Mouse (Mus musculus) brown adipose tissue, adult 24 weeks (tissue): Measurements from ENCODE around the gene Cpt1b. TPM values are rescaled to one million over a fixed set of nuclear protein-coding genes. Genes with fewer than 3 reads are reported as not detected.
A peak's percentile ranks its signal among the peaks of the same experiment; 100 is the strongest.

Experiments
- H3K27ac ChIP-seq: fragments of 200-500 bp; replicated peaks from 2 replicates; pipeline ENCODE4 v1.5.1; 2012; ENCODE audit warnings: low read depth, mild to moderate bottlenecking, low read length
- H3K4me1 ChIP-seq: fragments of 200-500 bp; 2 replicates; pipeline ENCODE4 v1.6.1; 2012; ENCODE audit warnings: low read length, mixed read lengths; ENCODE audit not compliant: control insufficient read depth, insufficient read depth, insufficient read length
- H3K4me3 ChIP-seq: fragments of 200-500 bp; 2 replicates; pipeline ENCODE4 v1.5.1; 2012; ENCODE audit warnings: low read depth, mild to moderate bottlenecking, low read length, moderate library complexity; ENCODE audit not compliant: insufficient read depth
- polyA plus RNA-seq: library from polyadenylated mRNA; stranded (reverse); fragments of >200 nt; gene quantifications from 2 replicates; pipeline ENCODE4 v1.2.4, GENCODE M21; 2012; ENCODE audit not compliant: missing spikeins, insufficient read depth, insufficient read length

The Cpt1b gene
- polyA plus RNA-seq, 1 experiment: 455 TPM

DNA sequence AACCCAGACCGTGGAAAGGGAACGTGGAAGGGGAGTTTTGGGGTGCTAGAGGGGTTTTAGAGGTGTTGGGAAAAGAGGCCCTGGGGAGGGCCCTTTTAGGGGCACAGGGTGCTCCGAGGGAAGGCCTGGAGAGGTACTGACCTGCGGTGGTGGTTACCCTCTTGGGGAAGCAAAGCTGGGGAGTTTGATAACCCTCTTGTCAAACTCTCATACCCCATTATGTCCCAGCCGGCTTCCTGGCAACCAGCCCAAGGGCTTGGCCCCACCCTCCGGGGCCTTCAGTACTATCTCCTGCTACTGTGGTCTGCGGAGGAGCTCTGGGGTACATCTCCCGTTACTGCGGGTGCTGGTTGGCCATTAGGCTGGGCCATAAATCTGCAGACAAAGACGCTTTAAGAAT, 46.2 kb downstream of the Cpt1b start:
- Histone ChIP-seq H3K27ac (peak overlapping the region; percentile 91), H3K4me1 (no peaks in the 10 kb centered on the region; the same call in 1 of the 2 replicates), H3K4me3 (peak overlapping the region; percentile 70)

DNA sequence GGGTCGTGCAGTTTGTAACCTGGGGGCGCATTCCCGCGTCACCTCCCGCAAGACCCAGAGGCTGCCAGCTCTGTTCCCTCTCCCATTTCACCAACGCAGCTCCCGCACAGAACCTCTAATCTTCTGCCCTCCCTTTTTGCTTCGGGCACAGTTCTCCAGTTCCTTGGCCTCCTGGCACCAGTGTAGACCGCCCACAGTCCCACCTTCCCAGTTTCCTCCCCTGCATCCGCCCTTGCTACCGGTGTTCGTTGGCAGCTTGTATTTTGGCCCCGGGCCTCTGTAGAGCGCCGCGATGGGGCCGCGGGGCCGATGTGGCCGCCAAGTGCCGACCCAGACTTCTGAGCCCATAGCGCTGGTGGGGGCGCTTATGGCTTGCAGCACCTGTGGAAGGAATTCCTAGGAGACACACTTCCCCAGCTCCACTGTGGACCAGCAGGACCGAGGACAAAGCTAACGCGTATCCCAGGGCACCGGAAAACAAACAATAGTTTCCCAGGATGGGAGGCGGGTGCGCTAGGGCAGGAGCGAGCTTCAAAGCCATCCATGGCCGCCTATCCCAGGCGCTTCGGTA, 46.7 kb downstream of the Cpt1b start, which contains the start of gene Odf3b:
Gene Odf3b, minus strand, starts transcription at position 452 of the 571 bp plus-strand sequence.
- H3K27ac ChIP-seq: peak within 1 kb of the TSS; percentile 91
- H3K4me1 ChIP-seq: no peaks in the 10 kb centered on the region; the same call in 1 of the 2 replicates
- peak within 1 kb of the TSS; percentile 70 for H3K4me3 ChIP-seq

- Histone ChIP-seq H3K4me3 (peak overlapping the region; percentile 70), H3K4me1 (no peaks in the 10 kb centered on the region; the same call in 1 of the 2 replicates), H3K27ac (peak overlapping the region; percentile 91)
Measured at GRCm38 (mm10) chr15:89377938-89378828, 47.5 kb downstream of the Cpt1b start.

DNA sequence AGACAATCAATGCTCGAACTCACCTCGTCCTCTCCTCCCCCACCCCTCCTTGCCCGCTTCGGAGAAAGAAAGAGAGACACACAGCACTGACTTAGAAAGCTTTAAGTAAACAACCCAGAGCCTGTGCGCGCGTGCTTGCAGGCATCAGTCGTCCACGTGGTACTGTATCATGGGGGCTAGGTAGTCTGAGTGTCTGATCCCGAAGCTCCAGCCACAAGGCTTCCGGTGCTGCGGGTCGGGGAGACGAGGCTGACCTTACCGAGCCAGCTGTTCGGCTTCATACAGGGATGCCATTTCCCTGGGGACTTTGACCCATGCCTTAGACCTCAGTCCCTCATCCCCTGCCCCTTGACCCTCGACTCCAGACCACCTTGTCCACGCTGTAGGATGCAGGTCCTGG, 48.3 kb downstream of the Cpt1b start:
- H3K4me1 ChIP-seq: peaks cover 5% of the 10 kb centered on the region; the same call in 1 of the 2 replicates
- H3K27ac ChIP-seq: no peak overlapping the region
- H3K4me3 ChIP-seq: no peak overlapping the region

DNA sequence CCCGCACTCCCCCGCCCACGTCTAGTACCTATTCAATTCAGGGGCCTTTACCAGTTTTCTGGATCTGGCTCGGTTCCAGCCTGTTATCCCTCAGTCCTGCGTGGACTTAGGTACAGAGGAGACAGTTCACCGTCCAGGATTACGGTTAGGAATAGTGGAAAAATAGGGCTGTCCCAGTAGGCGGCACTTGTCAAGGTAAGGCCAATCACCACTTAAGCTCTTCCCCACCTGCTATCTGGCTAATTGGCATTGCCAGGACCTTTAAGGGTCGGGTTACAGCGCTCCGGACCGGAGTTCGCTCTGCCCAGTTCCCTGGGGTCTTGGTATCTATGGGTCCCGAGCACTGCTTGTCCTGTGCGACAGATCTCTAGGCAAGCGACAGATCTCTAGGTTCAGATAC, 48.7 kb downstream of the Cpt1b start, which contains the start of gene Tymp:
Gene Tymp, minus strand, starts transcription at position 83 of the 400 bp plus-strand sequence.
- no peak within 1 kb of the TSS for H3K27ac ChIP-seq
- H3K4me3 ChIP-seq: no peak within 1 kb of the TSS
- peaks cover 6% of the 10 kb centered on the region; the same call in 1 of the 2 replicates for H3K4me1 ChIP-seq

GRCm38 (mm10) chr15:89376040-89376439, 49.6 kb downstream of the Cpt1b start:
- Histone ChIP-seq H3K4me1 (peaks cover 6% of the 10 kb centered on the region; the same call in 1 of the 2 replicates), H3K4me3 (no peak overlapping the region), H3K27ac (no peak overlapping the region)

DNA sequence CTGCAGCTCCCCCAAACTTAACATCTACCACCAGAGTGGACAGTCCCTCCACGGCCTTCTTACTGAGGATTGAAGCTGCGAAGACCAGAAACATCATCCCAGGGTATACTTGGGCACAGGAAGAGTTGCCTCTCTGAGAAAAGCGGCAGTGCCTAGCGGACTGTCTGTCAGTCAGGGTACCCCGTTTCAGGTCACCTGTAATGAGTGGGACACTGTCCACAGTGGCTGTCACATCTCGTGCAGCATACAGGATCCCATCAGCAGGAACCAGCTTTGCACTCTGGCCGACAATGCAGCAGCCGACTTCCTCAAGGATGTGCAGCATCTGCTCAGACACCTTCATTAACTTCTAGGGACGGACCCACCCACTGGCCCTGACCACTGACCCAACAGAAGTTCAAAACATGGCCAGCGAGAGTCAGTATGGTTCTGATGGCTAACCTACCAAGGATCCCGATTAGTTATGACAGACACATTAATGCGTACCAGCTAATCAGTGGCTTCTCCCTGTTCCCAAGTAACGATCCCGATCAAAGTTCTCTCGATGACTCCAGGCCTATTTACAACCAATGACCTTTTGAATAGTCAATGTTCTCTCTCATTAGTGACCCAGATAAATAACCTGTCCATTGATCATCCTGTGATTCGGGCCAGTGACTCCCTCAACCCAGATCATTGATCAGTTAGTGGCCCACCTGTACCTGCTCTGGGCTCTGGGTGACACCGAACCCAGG, 50.7 kb downstream of the Cpt1b start:
- Histone ChIP-seq H3K27ac (no peak overlapping the region), H3K4me3 (peak overlapping the region; percentile 87; the same call in 1 of the 2 replicates), H3K4me1 (peaks cover 6% of the 10 kb centered on the region; the same call in 1 of the 2 replicates)

DNA sequence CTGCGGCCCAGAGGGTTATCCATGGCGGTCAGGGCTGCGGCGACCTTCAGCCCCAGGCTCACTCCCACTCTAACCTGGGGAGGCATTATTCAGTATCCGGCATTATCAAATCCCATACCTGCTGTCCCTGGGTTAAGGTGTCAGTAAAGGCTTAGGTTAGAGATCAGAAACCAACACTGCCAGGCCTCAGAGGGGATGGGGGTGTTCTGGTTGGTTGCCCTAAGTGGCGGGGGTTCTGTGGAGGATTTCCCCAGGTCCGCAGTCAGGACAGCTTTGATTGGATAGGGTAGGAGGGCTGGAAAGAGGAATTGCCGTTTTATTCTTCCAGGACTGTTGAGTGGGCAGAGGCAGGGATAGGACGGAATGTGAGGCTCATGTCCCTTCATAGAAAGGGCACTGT, 51.3 kb downstream of the Cpt1b start:
- peaks cover 6% of the 10 kb centered on the region; the same call in 1 of the 2 replicates for H3K4me1 ChIP-seq
- peak overlapping the region; percentile 87 for H3K4me3 ChIP-seq
- peak overlapping the region; percentile 25 for H3K27ac ChIP-seq

DNA sequence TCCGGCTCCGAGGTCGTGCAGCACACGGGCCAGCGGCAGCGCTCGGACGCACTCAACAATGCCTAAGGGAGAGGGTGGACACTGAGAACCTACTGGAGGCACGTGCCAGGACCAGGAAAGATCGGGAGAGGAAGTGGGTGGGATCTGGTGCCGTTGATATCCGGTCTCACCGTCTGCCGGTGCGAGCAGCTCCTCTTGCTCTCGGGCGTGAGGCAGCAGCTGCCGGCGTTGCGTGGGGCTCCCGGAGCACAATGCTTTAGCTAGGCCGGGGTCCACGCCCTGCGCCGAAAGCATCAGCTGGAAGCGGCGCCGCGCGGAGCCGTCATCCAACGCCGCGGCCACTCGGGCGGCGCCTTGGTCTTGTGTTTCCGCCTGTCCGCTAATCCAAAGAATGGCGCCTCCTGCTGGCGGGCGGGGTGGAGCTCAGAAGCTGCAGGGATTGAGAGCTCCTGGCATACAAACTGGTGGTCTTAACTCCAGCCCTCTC, 51.9 kb downstream of the Cpt1b start, which contains the start of gene Sco2:
Gene Sco2, minus strand, starts transcription at position 85 of the 487 bp plus-strand sequence.
- peak within 1 kb of the TSS; percentile 94 for H3K27ac ChIP-seq
- H3K4me3 ChIP-seq: peak within 1 kb of the TSS; percentile 87
- peaks cover 6% of the 10 kb centered on the region; the same call in 1 of the 2 replicates for H3K4me1 ChIP-seq

DNA sequence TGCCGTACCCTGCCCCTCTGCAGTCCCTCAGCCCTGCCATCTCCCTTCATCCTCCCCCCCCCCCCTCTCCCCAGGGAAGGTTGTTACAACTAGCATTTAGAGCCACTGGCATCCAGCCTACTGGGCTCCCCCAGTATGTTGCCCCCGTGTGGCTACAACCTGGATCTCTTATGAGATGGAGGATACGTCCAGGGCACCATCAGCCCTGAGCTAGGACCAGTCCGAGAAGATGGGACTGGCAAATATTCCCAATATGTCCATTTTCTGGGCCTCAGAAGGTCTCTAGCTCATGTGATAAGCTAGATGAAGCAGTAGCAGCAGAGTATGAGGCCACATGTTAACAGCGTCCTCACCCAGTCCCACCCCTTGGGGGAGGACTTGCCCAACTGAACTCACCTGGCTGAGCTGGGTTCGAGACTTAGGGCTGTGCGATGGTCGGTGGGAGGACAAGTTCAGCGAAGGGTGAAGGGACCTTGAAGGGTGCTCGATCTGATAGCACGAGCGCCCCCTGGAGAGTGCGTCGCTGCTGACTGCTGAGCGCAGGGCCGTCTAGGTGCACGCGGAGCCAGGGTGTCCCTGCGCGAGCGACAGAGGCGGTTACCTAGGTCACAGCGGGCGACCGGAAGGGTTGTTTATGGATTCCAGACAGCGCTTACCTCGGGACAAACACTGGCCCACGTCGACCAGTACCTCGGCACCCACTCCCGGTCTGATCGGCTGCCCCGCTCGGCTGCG, 52.5 kb downstream of the Cpt1b start:
- Histone ChIP-seq H3K27ac (peak overlapping the region; percentile 94), H3K4me3 (peak overlapping the region; percentile 87), H3K4me1 (peaks cover 6% of the 10 kb centered on the region; the same call in 1 of the 2 replicates)

DNA sequence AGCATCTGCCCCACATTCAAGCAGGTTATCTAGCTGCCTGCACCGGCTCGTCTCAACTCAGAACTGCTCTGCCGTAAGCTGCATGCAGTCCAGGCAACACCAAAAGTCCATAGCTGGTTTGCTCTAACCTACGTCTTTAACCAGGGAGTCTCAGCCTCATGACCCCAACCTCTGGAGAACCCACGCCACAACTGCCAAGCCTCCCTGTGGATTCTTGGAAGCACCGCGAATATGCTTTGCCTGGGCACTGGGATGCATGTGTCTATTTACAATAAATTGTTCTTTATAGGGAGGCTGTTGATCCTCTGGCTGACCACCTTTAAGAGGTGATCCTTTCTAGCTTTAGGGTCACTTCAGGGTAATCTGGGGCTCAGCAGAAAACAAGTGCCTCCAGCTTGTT, 53.1 kb downstream of the Cpt1b start:
- Histone ChIP-seq H3K4me1 (peaks cover 6% of the 10 kb centered on the region; the same call in 1 of the 2 replicates), H3K4me3 (peak overlapping the region; percentile 87), H3K27ac (no peak overlapping the region; the same call in 1 of the 2 replicates)

DNA sequence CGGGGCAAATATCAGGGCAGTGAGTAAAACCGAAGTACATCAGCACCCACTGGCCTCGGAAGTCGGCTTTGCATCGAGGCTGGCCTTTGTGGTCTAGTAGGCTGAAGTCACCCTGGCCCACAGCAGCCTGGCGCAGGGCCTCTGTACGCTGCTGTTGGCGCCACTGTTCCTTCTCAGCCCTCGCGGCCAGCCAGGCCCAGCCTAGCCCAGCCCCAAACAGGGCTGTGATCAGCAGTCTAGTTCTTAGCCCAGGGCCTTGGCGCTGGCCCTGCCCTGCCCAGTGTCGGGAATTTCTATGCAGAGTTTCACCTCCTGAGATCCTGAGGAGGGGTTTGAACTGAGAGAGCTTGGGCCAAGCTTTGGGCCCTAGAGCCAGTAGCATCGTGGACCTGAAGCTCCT, 53.6 kb downstream of the Cpt1b start:
- H3K4me3 ChIP-seq: no peak overlapping the region
- peaks cover 6% of the 10 kb centered on the region; the same call in 1 of the 2 replicates for H3K4me1 ChIP-seq
- H3K27ac ChIP-seq: no peak overlapping the region
